Mouse (Mus musculus): Measurements from ENCODE around the gene Srcap. TPM values are rescaled to one million over a fixed set of nuclear protein-coding genes. Genes with fewer than 3 reads are reported as not detected.
"Not testable (repeated sequence)": the region's sequence is repeated elsewhere in the genome, so short reads cannot be mapped to it uniquely, and the experiment has no call there.

Gene Srcap
- 59.4 and 61.4 TPM in 2 replicates for polyA plus RNA-seq (2014; fragmentation: Nextera tagmentation; extraction: Ambion mirVana)

GRCm38 (mm10) chr7:127511808-127512230 lies at the start of gene Srcap:
Gene Srcap (plus strand): TSS chr7:127511983.
- peak within 1 kb of the TSS; percentile 95 for H3K27ac ChIP-seq (replicated peaks; ENCODE audit: low read depth, low read length)
- WGBS: under 1% methylated on average over 37 of the region's 37 CpGs
- H3K4me1 ChIP-seq (ENCODE audit: control insufficient read depth, insufficient read depth, low read length): peaks cover 6% of the 10 kb centered on the region; the same call in 1 of the 2 replicates
- no peaks in the 10 kb centered on the region for H3K9me3 ChIP-seq (ENCODE audit: control insufficient read depth, low read length)
- ATAC-seq (ENCODE audit: insufficient number of reproducible peaks, low FRiP score, low TSS enrichment, low read depth) (peak; percentile 97), DNase-seq (ENCODE audit: low spot score) (peak; percentile 97)
- peak within 1 kb of the TSS; percentile 39 for H3K4me2 ChIP-seq (ENCODE audit: low read depth, severe bottlenecking)
- peak within 1 kb of the TSS; percentile 89 for H3K9ac ChIP-seq (ENCODE audit: low read length)
- peaks cover 3% of the 10 kb centered on the region; the same call in 1 of the 2 replicates for H3K36me3 ChIP-seq (ENCODE audit: control insufficient read depth, insufficient read depth, low read length)
- H3K4me3 ChIP-seq (ENCODE audit: low read depth, low read length): peak within 1 kb of the TSS; percentile 80
- no peaks in the 10 kb centered on the region for H3K27me3 ChIP-seq (ENCODE audit: control insufficient read depth, insufficient read depth, low read length)

- Histone ChIP-seq H3K9me3 (ENCODE audit: control insufficient read depth, low read length) (no peaks in the 10 kb centered on the region), H3K27ac (replicated peaks; ENCODE audit: low read depth, low read length) (no peak overlapping the region), H3K9ac (ENCODE audit: low read length) (no peak overlapping the region), H3K4me3 (ENCODE audit: low read depth, low read length) (no peak overlapping the region), H3K4me1 (ENCODE audit: control insufficient read depth, insufficient read depth, low read length) (no peaks in the 10 kb centered on the region), H3K36me3 (ENCODE audit: control insufficient read depth, insufficient read depth, low read length) (peaks cover 5% of the 10 kb centered on the region; the same call in 1 of the 2 replicates), H3K4me2 (ENCODE audit: low read depth, severe bottlenecking) (no peak overlapping the region), H3K27me3 (ENCODE audit: control insufficient read depth, insufficient read depth, low read length) (no peaks in the 10 kb centered on the region)
- DNase-seq (ENCODE audit: low spot score) (no peak), ATAC-seq (ENCODE audit: insufficient number of reproducible peaks, low FRiP score, low TSS enrichment, low read depth) (no peak)
- WGBS: 90% methylated on average over 3 of the region's 3 CpGs
These were observed 46.6 kb upstream of the Srcap start for GRCm38 (mm10) chr7:127465191-127465590.

GRCm38 (mm10) chr7:127465670-127466069 lies 46.1 kb upstream of the Srcap start:
- H3K36me3 ChIP-seq (ENCODE audit: control insufficient read depth, insufficient read depth, low read length); H3K4me2 ChIP-seq (ENCODE audit: low read depth, severe bottlenecking); H3K9ac ChIP-seq (ENCODE audit: low read length); H3K9me3 ChIP-seq (ENCODE audit: control insufficient read depth, low read length); H3K4me1 ChIP-seq (ENCODE audit: control insufficient read depth, insufficient read depth, low read length); H3K4me3 ChIP-seq (ENCODE audit: low read depth, low read length); H3K27ac ChIP-seq (replicated peaks; ENCODE audit: low read depth, low read length); ATAC-seq (ENCODE audit: insufficient number of reproducible peaks, low FRiP score, low TSS enrichment, low read depth); DNase-seq (ENCODE audit: low spot score); H3K27me3 ChIP-seq (ENCODE audit: control insufficient read depth, insufficient read depth, low read length): not testable (repeated sequence)
- WGBS: 97% methylated on average over 2 of the region's 2 CpGs

GRCm38 (mm10) chr7:127466606-127467005 lies 45.2 kb upstream of the Srcap start:
- Histone ChIP-seq H3K27ac (replicated peaks; ENCODE audit: low read depth, low read length) (no peak overlapping the region), H3K36me3 (ENCODE audit: control insufficient read depth, insufficient read depth, low read length) (peaks cover 5% of the 10 kb centered on the region; the same call in 1 of the 2 replicates), H3K9me3 (ENCODE audit: control insufficient read depth, low read length) (no peaks in the 10 kb centered on the region), H3K4me3 (ENCODE audit: low read depth, low read length) (no peak overlapping the region), H3K4me2 (ENCODE audit: low read depth, severe bottlenecking) (no peak overlapping the region), H3K27me3 (ENCODE audit: control insufficient read depth, insufficient read depth, low read length) (no peaks in the 10 kb centered on the region), H3K9ac (ENCODE audit: low read length) (no peak overlapping the region), H3K4me1 (ENCODE audit: control insufficient read depth, insufficient read depth, low read length) (no peaks in the 10 kb centered on the region)
- DNase-seq (ENCODE audit: low spot score): no peak
- ATAC-seq (ENCODE audit: insufficient number of reproducible peaks, low FRiP score, low TSS enrichment, low read depth): no peak
- WGBS: 97% methylated on average over 4 of the region's 4 CpGs

DNA sequence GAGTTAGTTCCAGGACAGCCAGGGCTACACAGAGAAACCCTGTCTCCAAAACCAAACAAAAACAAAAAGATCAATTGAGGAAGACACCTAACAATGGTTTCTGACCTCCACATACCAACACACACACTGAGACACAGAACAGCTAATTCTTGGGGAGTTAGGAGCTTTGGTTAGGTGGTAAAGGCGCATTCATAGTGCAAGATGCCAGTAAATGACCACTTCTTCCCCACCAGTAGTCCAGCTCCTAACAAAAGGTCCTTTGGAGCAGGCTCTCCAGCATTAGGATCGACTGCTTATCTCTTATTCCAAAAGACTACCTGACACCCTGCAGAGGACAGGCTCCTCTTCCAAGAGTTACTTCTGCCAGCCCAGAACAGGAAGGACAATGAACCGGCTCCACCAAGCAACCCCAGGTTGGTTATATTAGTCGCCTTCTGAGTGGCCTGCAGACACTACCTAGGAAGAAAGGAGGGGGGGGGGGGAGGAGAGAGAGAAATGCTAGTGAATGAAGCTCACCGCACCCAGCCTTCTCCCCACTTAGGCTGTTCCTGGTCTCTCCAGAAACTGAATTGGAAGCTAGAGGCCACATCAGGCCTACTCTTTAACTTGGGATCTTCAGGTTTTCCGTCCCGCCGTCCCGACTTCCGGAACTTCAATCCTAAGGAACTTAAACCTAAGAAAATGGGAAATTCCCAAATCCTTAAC lies 41.6 kb upstream of the Srcap start:
- Histone ChIP-seq H3K27me3 (ENCODE audit: control insufficient read depth, insufficient read depth, low read length) (no peaks in the 10 kb centered on the region), H3K9ac (ENCODE audit: low read length) (peak overlapping the region; percentile 63), H3K4me3 (ENCODE audit: low read depth, low read length) (peak overlapping the region; percentile 63), H3K4me1 (ENCODE audit: control insufficient read depth, insufficient read depth, low read length) (peaks cover 4% of the 10 kb centered on the region; the same call in 1 of the 2 replicates), H3K36me3 (ENCODE audit: control insufficient read depth, insufficient read depth, low read length) (peaks cover 14% of the 10 kb centered on the region; the same call in 1 of the 2 replicates), H3K27ac (replicated peaks; ENCODE audit: low read depth, low read length) (peak overlapping the region; percentile 77), H3K4me2 (ENCODE audit: low read depth, severe bottlenecking) (peak overlapping the region; percentile 79), H3K9me3 (ENCODE audit: control insufficient read depth, low read length) (no peaks in the 10 kb centered on the region)
- WGBS: 9% methylated on average over 10 of the region's 10 CpGs
- DNase-seq (ENCODE audit: low spot score) (peak; percentile 55), ATAC-seq (ENCODE audit: insufficient number of reproducible peaks, low FRiP score, low TSS enrichment, low read depth) (no peak)

GRCm38 (mm10) chr7:127470743-127471645 lies 40.8 kb upstream of the Srcap start:
- peaks cover 20% of the 10 kb centered on the region for H3K36me3 ChIP-seq (ENCODE audit: control insufficient read depth, insufficient read depth, low read length)
- DNase-seq (ENCODE audit: low spot score) (peak; percentile 89), ATAC-seq (ENCODE audit: insufficient number of reproducible peaks, low FRiP score, low TSS enrichment, low read depth) (peak; percentile 87)
- peaks cover 4% of the 10 kb centered on the region; the same call in 1 of the 2 replicates for H3K4me1 ChIP-seq (ENCODE audit: control insufficient read depth, insufficient read depth, low read length)
- H3K9me3 ChIP-seq (ENCODE audit: control insufficient read depth, low read length): no peaks in the 10 kb centered on the region
- peak overlapping the region; percentile 63 for H3K9ac ChIP-seq (ENCODE audit: low read length)
- H3K27me3 ChIP-seq (ENCODE audit: control insufficient read depth, insufficient read depth, low read length): no peaks in the 10 kb centered on the region
- H3K4me3 ChIP-seq (ENCODE audit: low read depth, low read length): peak overlapping the region; percentile 63
- peak overlapping the region; percentile 77 for H3K27ac ChIP-seq (replicated peaks; ENCODE audit: low read depth, low read length)
- peak overlapping the region; percentile 79 for H3K4me2 ChIP-seq (ENCODE audit: low read depth, severe bottlenecking)
- WGBS: under 1% methylated on average over 46 of the region's 46 CpGs

DNA sequence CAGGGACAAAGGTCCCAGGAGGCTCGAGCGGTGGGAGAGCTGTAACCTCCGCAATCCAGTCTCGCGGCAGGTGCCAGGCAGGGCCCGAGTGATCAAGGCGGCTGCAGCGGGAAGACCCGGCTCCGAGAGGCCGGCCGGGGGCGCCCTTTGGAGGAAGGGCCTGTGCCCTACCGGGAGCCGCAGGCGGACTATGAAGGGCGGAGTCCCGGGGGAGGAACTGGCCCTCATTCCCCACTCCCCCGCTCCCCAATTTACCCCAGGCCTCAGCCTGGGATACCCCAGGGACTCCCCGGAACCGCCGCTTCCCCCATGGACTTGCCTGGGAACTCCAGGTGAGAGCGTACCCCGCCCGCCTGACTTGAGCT lies 40.2 kb upstream of the Srcap start:
- Histone ChIP-seq H3K4me1 (ENCODE audit: control insufficient read depth, insufficient read depth, low read length) (peaks cover 4% of the 10 kb centered on the region; the same call in 1 of the 2 replicates), H3K27ac (replicated peaks; ENCODE audit: low read depth, low read length) (peak overlapping the region; percentile 77), H3K27me3 (ENCODE audit: control insufficient read depth, insufficient read depth, low read length) (no peaks in the 10 kb centered on the region), H3K9ac (ENCODE audit: low read length) (peak overlapping the region; percentile 63), H3K36me3 (ENCODE audit: control insufficient read depth, insufficient read depth, low read length) (peaks cover 23% of the 10 kb centered on the region), H3K9me3 (ENCODE audit: control insufficient read depth, low read length) (no peaks in the 10 kb centered on the region), H3K4me2 (ENCODE audit: low read depth, severe bottlenecking) (peak overlapping the region; percentile 79), H3K4me3 (ENCODE audit: low read depth, low read length) (peak overlapping the region; percentile 63)
- ATAC-seq (ENCODE audit: insufficient number of reproducible peaks, low FRiP score, low TSS enrichment, low read depth) (peak; percentile 17), DNase-seq (ENCODE audit: low spot score) (no peak)
- under 1% methylated on average over 25 of the region's 25 CpGs for WGBS

DNA sequence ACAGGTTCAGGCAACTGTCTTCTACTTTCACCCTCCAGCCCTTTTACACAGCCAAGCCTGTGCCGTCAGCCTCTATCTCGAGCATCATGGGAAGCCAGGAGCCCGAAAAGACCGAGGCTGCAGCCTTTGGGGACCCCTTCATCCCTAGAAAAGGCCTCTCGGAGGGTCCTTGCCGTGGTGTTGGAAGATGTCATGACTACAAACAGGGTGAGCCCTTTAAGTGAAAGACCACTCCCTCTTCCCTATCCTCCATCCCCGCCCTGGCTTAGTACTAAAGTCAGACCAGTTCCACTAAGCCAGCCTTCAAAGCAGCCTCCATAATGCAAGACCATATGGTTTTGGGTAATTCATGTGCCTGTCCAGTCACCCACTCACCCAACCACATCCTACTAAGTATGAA lies 39.7 kb upstream of the Srcap start:
- no peaks in the 10 kb centered on the region for H3K9me3 ChIP-seq (ENCODE audit: control insufficient read depth, low read length)
- peaks cover 21% of the 10 kb centered on the region for H3K36me3 ChIP-seq (ENCODE audit: control insufficient read depth, insufficient read depth, low read length)
- no peak for ATAC-seq (ENCODE audit: insufficient number of reproducible peaks, low FRiP score, low TSS enrichment, low read depth)
- no peaks in the 10 kb centered on the region for H3K27me3 ChIP-seq (ENCODE audit: control insufficient read depth, insufficient read depth, low read length)
- peak overlapping the region; percentile 79 for H3K4me2 ChIP-seq (ENCODE audit: low read depth, severe bottlenecking)
- WGBS: under 1% methylated on average over 7 of the region's 7 CpGs
- peak overlapping the region; percentile 63 for H3K4me3 ChIP-seq (ENCODE audit: low read depth, low read length)
- peak overlapping the region; percentile 77 for H3K27ac ChIP-seq (replicated peaks; ENCODE audit: low read depth, low read length)
- peak; percentile 47 for DNase-seq (ENCODE audit: low spot score)
- peak overlapping the region; percentile 63 for H3K9ac ChIP-seq (ENCODE audit: low read length)
- H3K4me1 ChIP-seq (ENCODE audit: control insufficient read depth, insufficient read depth, low read length): peaks cover 7% of the 10 kb centered on the region; the same call in 1 of the 2 replicates
